In genomic region chr5:103716824-103717342, GRCm38 (mm10) we compare ENCODE assay signal across 30 mouse cellular contexts. TPM values are rescaled to one million over a fixed set of nuclear protein-coding genes. Genes with fewer than 3 reads are reported as not detected.
DNase-seq lines count a peak whose midpoint lies in the region; ATAC-seq and TF ChIP-seq lines count a peak whose summit lies in the region.
"Had no signal": no experiment of that assay in that cellular context is flagged by ENCODE, and none has a peak within 500 bp of the region (broad histone marks: within the 10 kb centered on the region; RNA-seq: fewer than 3 reads in every experiment).

No protein-coding gene starts in this region.

- no peaks in the 10 kb centered on the region for H3K36me3 ChIP-seq in lung, postnatal 0 days (ENCODE audit: insufficient read depth, low read length)
- H3K36me3 ChIP-seq: embryonic facial prominence, embryonic 10.5 days; embryonic facial prominence, embryonic 13.5 days; forebrain, embryonic 10.5 days; G1E; heart, embryonic 10.5 days; heart, embryonic 13.5 days had no signal

- no peaks in the 10 kb centered on the region for H3K27me3 ChIP-seq in lung, postnatal 0 days (replicated peaks; ENCODE audit: insufficient read depth, low read length)
- H3K27me3 ChIP-seq: CH12.LX; embryonic facial prominence, embryonic 13.5 days; forebrain, embryonic 13.5 days; heart, embryonic 13.5 days had no signal

- WGBS in lung, postnatal 0 days = 55% methylated on average over 5 of the region's 5 CpGs

- H3K4me2 ChIP-seq in lung, postnatal 0 days (replicated peaks; ENCODE audit: low read depth, low read length) = no peak overlapping the region
- H3K4me2 ChIP-seq: embryonic facial prominence, embryonic 13.5 days; forebrain, embryonic 13.5 days; heart, embryonic 13.5 days; hindbrain, embryonic 14.5 days had no signal

- peak; percentile 76 for TF ChIP-seq EP300 in lung, postnatal 0 days (IDR thresholded peaks at IDR 0.05)

- no peak overlapping the region for H3K4me3 ChIP-seq in lung, postnatal 0 days (ENCODE audit: low read depth, low read length)
- H3K4me3 ChIP-seq: embryonic facial prominence, embryonic 10.5 days; embryonic facial prominence, embryonic 13.5 days; forebrain, embryonic 10.5 days; forebrain, embryonic 13.5 days; heart, adult 2 months; heart, embryonic 10.5 days; heart, embryonic 13.5 days had no signal

- no peaks in the 10 kb centered on the region for H3K9me3 ChIP-seq in lung, postnatal 0 days (ENCODE audit: low read length)
- H3K9me3 ChIP-seq: embryonic facial prominence, embryonic 10.5 days; embryonic facial prominence, embryonic 13.5 days; forebrain, embryonic 10.5 days; forebrain, embryonic 13.5 days; G1E; heart, embryonic 10.5 days; heart, embryonic 13.5 days had no signal

- no peak overlapping the region for H3K9ac ChIP-seq in lung, postnatal 0 days (replicated peaks; ENCODE audit: low read depth)
- H3K9ac ChIP-seq: embryonic facial prominence, embryonic 13.5 days; forebrain, embryonic 13.5 days; heart, embryonic 13.5 days; hindbrain, embryonic 14.5 days had no signal

- peak; percentile 64 for DNase-seq in lung, postnatal 0 days (ENCODE audit: low spot score)
- no peak for DNase-seq in lung, postnatal 10 days
- DNase-seq in 3T3-L1 (ENCODE audit: low read depth, low spot score) (peak; percentile 74), NIH3T3 (ENCODE audit: low read depth) (peak; percentile 53)
- no peak for DNase-seq in ovary, postnatal 14 days (ENCODE audit: low spot score)
- no peak for DNase-seq in retina, postnatal 1 day
- DNase-seq: adrenal gland, adult 8-10 months; adrenal gland, postnatal 25 days; B cell, adult 2 months; cerebellum, adult 11-12 months; cerebellum, adult 8-10 months; cerebellum, postnatal 10 days; cerebellum, postnatal 36 days; embryo, embryonic 11 days; gastrocnemius, postnatal 10 days; gastrocnemius, postnatal 36 days; heart, adult 2 months; heart, postnatal 14 days; heart, postnatal 4 days had no signal

- ATAC-seq in lung, postnatal 0 days = peak; percentile 77
- ATAC-seq: activated CD4-positive, CD25-positive, alpha-beta regulatory T cell, adult 4 months; forebrain, embryonic 13.5 days; forebrain, embryonic 16.5 days had no signal

- H3K27ac ChIP-seq in lung, postnatal 0 days (ENCODE audit: low read length) = peak overlapping the region; percentile 32; the same call in 1 of the 2 replicates
- H3K27ac ChIP-seq: embryonic facial prominence, embryonic 10.5 days; embryonic facial prominence, embryonic 13.5 days; forebrain, embryonic 10.5 days; forebrain, embryonic 13.5 days; heart, adult 2 months; heart, embryonic 10.5 days; heart, embryonic 13.5 days; hindbrain, embryonic 14.5 days had no signal

- H3K4me1 ChIP-seq in lung, postnatal 0 days (ENCODE audit: insufficient read depth, low read depth, low read length) = peaks cover 3% of the 10 kb centered on the region; the same call in 1 of the 2 replicates
- H3K4me1 ChIP-seq: embryonic facial prominence, embryonic 10.5 days; embryonic facial prominence, embryonic 13.5 days; forebrain, embryonic 13.5 days; heart, embryonic 10.5 days had no signal

- TF ChIP-seq CTCF in lung, postnatal 0 days (IDR thresholded peaks at IDR 0.05) = no peak

RNA-seq across cellular contexts. Expression of gene Aff1, which starts 24.7 kb away (rescaled TPM):
- polyA plus RNA-seq in lung, postnatal 0 days (2015; fragmentation: Nextera tagmentation; extraction: Ambion mirVana) = 9.4 and 10.0 TPM in 2 replicates

Comparison
In these comparisons a context has a peak if more than half of its experiments do, and no peak if none do; other contexts are left out.
1. DNase-seq: peak in lung, postnatal 0 days (single experiment), 3T3-L1 (single experiment) and NIH3T3 (single experiment); none in lung, postnatal 10 days (single experiment), ovary, postnatal 14 days (single experiment) and retina, postnatal 1 day (single experiment).